Mouse (Mus musculus): ENCODE measurements around the gene Spesp1. TPM values are rescaled to one million over a fixed set of nuclear protein-coding genes. Genes with fewer than 3 reads are reported as not detected.

The Spesp1 gene
- not detected for total RNA-seq (2021)

GRCm38 (mm10) chr9:62281991-62282390, at the start of gene Spesp1:
Gene Spesp1 (minus strand): TSS chr9:62282208.
- DNase-seq, result no peak

- DNase-seq, result no peak
Observed at GRCm38 (mm10) chr9:62325965-62326364, 44.0 kb upstream of the Spesp1 start.

GRCm38 (mm10) chr9:62323816-62324215, 41.8 kb upstream of the Spesp1 start:
- DNase-seq, result no peak

GRCm38 (mm10) chr9:62318729-62319128, 36.7 kb upstream of the Spesp1 start:
- DNase-seq, result no peak

GRCm38 (mm10) chr9:62315556-62315955, 33.5 kb upstream of the Spesp1 start:
- DNase-seq, result no peak

- DNase-seq, result no peak
Observed at GRCm38 (mm10) chr9:62296891-62297290, 14.9 kb upstream of the Spesp1 start.

- DNase-seq, result peak; percentile 86
Observed at GRCm38 (mm10) chr9:62295006-62295698, 13.1 kb upstream of the Spesp1 start.

GRCm38 (mm10) chr9:62287633-62288025, 5.6 kb upstream of the Spesp1 start:
- no peak for DNase-seq

- DNase-seq, result peak; percentile 84
Observed at GRCm38 (mm10) chr9:62286967-62287632, 5.1 kb upstream of the Spesp1 start.

- DNase-seq, result no peak
Observed at GRCm38 (mm10) chr9:62284266-62284665, 2.3 kb upstream of the Spesp1 start.

GRCm38 (mm10) chr9:62276899-62277298, 5.1 kb downstream of the Spesp1 start:
- no peak for DNase-seq

GRCm38 (mm10) chr9:62270775-62271399, 11.1 kb downstream of the Spesp1 start:
- DNase-seq, result no peak

- DNase-seq, result no peak
Observed at GRCm38 (mm10) chr9:62269161-62269560, 12.8 kb downstream of the Spesp1 start.

- DNase-seq, result no peak
Observed at GRCm38 (mm10) chr9:62265278-62265677, 16.7 kb downstream of the Spesp1 start.

GRCm38 (mm10) chr9:62263652-62264051, 18.4 kb downstream of the Spesp1 start:
- DNase-seq, result no peak

- DNase-seq, result no peak
Observed at GRCm38 (mm10) chr9:62261406-62261805, 20.6 kb downstream of the Spesp1 start.

GRCm38 (mm10) chr9:62261006-62261405, 21.0 kb downstream of the Spesp1 start:
- no peak for DNase-seq

GRCm38 (mm10) chr9:62258005-62258404, 24.0 kb downstream of the Spesp1 start:
- DNase-seq, result no peak

GRCm38 (mm10) chr9:62255896-62256576, 26.0 kb downstream of the Spesp1 start:
- no peak for DNase-seq

GRCm38 (mm10) chr9:62253736-62254443, 28.1 kb downstream of the Spesp1 start:
- DNase-seq, result no peak

GRCm38 (mm10) chr9:62250296-62250695, 31.7 kb downstream of the Spesp1 start:
- no peak for DNase-seq

GRCm38 (mm10) chr9:62246380-62246942, 35.5 kb downstream of the Spesp1 start:
- no peak for DNase-seq

Measured in heart, postnatal 4 days (tissue).